Mouse (Mus musculus) spleen, postnatal 4 days (tissue): ENCODE measurements at regions not wholly inside any gene's neighbourhood (a gene's known extent, or its start where the extent isn't known, plus 50 kb on each side); places are given as distances from the start of the nearest gene placed in this dataset.

Experiments used
- DNase-seq, 2 experiments: peaks; one replicate each; pipeline ENCODE4 v3.0.0; 2022; ENCODE audit warnings: low spot score in 2 of 2

DNA sequence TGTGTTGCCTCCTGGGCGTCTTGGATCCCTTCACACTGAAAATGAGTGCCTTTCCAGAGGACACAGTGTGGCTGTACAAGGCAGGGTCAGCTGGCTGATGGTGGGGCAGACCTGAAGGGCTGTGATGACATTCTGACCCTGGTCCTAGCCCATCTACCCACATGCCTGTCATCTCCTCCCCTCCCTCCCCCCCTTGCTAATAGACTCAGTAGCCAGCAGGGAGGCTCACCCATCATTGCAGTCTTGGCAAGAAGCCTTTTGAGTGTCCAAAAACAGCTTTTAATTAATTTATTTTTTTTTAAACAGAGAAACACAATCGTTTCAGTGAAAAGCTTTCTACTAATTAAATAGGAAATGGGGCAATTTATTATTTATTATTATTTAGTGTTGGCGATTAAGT lies 67.0 kb upstream of the Ssx2ip start:
- DNase-seq: no peak

DNA sequence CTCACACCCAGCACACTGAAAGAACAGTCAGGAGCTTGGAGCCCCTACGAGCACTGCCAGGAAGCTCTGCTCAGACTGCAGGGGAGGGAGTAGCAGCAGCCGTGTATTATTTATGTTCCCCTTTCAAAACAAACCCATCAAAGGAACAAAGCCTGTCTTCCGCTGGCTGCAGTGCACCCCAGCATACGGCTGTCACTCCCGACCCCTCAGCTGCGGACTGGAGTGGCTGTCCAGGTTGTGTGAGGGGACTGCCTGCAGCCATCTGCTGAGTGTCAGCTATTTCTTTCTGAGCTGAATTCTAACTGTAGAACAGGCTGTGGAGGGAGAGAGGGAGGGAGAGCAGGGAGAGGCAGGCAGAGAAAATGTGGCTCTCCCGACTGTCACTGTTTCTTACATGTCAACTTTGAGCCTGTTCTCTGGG lies 66.6 kb upstream of the Ssx2ip start:
- no peak for DNase-seq

DNA sequence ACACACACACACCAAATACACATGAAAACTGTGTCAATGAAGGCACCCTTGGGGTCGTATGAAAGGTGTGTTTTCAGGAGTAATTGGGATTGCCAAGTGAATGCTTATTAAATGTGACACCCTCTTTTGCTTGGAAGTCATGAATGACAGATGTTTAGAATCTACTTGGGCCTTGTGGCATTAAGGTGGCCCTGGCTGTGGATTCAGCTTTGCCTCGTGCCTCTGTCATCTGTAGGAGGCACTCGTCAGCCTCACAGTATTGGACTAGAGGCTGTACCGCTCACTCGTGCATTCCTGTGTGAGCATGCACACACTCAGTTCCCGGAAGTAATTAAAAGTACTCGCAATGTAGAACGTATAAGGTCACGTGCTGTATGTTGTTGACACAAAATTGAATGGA lies 66.0 kb upstream of the Ssx2ip start:
- DNase-seq: no peak

DNA sequence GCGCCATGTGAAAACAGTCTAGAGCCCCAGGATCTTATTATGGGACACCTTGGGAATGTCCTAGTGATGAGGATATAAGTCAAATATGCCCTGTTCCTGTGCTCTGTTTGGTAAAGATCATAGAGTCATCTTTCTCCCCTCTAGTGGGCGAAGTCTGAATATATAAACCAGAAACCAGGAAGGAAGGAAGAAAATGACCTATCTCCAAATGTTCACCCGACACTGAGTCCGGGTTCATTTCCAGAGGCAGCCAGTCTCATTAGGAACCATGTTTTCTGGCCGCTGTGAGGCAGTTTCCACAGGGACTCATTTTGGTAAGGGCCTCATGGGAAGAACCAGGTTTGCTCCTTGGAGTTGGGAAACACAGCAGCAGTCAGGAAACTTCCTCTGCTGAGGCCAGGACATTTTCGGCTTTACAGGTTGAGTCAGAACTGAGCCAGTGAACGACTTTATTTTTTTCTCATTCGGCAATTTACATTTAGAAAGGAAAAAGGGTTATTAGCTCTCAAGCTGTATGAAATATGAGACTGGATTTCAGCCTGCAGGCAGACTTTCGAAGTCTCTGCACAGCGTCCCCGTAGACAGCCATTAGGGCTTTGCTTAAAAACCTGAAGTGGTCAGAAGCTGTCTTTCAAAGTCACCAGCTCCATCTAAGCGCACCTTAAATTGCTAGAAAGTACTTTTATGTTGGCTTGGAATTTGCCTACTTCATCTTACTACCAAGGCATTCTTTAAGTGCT lies 64.0 kb upstream of the Ssx2ip start:
- DNase-seq: no peak

DNA sequence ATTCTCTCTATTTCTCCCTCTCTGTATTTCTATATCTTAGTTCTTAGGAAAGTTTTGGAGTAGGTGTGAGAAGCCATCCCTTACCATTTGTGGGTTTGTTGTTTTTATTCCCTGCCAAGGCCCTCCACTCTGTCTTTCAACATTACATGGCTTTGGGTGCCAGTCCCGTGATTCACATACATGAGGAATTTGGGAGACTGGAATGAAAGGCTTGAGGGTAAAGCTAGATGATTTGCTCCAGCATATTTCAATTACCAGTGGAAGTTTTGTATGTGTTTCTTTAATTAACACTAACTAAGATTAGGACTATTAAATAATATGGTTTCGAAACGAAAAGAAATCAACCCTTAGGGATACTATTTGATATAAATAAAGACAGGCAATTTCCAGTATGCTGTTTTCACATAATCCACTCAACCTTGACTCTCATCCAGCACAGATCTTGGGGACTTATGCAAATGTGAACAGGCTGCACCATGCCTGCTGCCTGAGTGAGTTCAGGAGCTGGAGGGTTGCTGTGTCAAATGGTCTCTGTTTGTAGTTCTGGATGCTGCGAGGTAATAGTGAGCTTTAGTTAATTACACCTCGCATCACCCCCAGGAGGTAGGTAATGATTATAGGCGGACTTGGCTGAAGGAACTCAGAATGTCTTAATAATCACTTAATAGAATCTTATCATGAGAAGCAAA lies 62.6 kb upstream of the Ssx2ip start:
- DNase-seq: no peak

DNA sequence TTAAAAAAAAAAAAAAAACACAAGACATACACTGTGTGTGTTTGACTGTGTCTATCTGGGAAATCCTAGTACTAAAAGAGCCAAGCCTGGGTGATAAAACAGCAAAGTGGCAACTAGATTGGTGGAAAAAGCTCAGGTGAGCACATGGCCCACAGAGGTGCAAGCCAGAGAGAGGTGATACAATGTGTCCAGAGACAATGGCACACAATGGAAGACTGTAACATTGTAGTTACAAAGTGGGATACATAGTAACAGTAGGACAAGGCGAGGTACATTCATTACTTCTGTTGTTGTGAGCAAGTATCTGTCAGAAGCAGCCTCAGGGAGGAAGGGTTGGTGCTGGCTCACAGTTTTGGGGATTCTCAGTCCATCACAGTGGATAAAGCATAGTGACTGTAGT lies 61.7 kb upstream of the Ssx2ip start:
- no peak for DNase-seq

DNA sequence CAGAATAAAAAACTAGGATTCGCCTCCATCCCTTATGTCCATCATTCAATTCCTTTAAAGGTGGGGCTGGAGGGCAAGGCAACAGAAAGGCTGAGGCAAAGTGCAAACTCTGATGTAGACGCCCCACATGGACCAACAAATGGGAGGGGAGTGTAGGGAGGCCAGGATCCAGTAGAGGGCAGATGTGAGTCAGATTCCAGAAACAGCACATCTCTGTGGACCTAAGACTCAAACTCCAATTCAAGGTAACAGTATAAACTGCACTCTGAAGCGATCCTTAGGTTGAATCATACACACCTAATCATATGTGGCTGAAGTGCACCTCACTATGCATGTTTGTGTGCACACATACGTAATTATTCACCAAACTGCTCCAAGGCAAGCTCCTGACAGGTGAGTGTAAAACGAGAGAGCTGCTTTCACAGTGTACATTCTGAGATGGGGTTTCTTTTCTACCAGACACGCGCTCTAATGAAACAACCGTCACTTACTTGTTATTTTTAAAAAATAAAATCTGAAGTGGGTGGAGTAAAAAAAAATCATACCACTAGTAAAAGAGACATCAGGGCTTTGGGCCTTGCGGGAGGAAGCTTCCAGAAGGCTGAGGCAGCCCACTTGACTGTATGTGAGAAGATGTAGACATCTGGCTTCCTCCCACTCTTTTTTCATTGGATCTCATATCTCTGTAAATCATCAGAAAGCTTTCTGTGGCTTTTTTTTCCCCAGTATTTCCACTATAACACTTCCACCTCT lies 60.6 kb upstream of the Ssx2ip start:
- DNase-seq: peak; percentile 38 to 75

DNA sequence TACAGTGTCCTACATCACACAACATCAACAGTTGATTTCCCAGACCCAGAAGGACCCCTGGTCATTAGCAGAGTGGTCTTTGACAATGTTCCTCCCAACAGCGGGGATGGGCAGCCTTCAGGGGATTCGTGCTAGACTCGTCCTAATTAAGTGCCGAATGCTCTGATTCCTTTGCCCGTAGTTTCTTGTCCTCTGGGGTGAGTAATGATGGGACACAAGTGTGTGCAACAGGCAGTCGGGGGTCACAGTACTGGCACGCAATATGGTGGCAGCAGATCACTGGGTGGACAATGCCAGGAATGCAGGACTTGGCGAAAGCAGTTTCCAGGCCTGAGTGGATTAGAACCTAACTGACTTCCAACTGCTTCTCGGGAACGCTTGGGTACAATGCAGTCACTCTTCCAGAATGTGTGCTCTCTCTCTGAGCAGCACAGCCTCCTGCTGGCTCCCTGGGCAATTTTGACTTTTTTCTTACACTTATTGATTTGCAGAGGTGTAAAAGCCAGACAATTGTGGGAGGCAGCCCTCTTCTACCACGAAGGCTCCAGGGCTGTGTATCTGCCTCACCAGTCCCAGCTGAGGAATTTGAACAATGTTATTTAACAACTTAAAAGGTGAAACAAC lies 59.9 kb upstream of the Ssx2ip start:
- DNase-seq: no peak

DNA sequence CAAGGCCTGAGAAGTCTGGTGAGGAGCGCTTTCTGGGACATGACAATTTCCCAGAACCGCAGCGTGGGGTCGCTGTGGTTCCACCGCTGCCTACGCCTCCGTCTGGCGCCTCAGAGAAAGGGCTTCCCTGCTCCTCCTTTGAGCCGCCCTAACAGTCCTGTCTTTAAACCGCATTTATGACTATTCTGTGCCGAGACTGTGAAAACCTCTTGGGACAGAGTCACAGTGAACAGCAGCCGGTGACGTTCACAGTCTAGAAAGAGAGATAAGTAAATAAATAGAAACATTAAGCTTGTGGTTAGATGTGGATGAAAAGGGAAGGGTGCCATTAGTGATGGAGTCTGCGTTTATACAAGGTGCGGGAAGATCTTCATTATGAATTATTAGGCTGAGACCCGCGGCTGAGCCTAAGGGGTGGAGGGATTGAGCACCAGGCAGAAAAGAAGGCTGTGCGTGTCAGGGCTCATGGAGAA lies 59.1 kb upstream of the Ssx2ip start:
- DNase-seq: peak; percentile 42 to 82

DNA sequence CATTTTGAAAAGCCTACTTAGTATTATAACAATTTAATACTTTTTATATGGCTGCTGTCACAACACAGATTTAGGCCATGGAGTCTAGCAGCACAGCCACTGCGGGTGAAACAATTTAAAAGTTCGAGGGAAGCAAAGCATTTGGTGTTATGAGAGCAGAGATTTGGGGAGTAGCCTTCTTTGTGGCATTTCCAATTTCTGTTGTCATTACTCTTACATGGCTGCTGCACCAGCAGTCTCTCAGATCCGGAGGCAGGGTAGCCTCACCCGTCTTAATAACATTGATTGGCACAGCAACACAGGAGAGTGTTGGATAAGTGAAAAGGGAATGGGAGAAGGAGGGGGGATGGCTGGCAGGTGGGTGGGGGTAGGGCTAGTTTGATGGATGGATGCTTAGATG lies 58.5 kb upstream of the Ssx2ip start:
- no peak for DNase-seq

DNA sequence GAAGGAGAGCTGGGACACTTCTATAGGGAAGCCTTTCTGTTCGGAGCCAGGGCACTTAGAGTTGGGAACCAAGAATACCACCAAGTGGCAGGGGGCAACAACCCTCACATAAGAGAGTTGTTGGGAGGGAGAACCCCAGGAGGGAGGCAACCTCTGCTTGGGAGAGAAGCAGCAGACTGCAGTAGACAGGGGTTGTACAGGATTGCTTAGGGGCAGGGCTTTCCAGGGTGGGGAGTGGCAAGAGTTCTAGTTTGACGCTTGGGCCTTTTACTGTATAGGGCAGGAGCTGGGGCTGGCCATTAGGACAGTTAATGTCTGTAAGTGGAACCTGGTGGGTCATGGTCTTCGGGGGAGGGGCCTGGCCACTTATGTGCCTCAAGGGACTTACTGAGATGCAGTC lies 57.1 kb upstream of the Ssx2ip start:
- no peak for DNase-seq

DNA sequence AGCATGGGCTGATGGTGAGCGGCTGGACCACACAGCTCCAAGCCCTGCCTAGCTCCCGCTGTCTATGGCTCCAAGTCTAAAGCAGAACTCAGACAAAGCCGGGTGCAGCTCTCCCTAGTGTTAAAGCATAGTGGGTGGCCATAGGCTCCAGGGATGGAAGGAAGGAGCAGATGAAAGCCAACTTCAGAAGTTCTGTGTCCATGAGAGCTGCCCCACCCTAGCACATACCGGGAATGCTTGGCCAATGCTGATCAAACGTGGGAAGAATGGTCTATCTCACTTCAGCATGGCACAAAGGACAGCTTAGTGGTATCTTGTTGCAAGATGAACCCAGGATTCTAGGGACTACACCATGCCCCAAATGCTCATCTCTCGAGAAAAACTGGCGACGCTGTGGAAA lies 55.5 kb upstream of the Ssx2ip start:
- DNase-seq: no peak

DNA sequence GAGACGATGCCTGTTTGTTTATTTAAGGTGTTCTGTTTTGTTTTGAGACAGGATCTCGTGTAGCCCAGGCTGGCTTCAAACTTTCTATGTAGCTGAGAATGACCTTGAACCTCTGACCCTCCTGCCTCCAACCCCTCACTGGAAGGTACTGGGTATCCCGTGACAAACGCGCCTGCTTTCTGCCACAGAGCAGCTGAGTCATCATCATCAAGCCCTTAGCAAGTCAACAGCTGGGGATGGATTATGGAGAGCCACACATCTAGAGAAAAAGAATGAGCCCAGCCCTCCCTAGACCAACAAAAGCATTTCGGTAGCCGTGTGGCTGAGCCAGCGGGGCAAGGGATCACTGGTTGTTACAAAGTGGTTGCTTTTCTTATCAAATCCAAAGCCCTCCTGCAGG lies 55.0 kb upstream of the Ssx2ip start:
- DNase-seq: no peak

DNA sequence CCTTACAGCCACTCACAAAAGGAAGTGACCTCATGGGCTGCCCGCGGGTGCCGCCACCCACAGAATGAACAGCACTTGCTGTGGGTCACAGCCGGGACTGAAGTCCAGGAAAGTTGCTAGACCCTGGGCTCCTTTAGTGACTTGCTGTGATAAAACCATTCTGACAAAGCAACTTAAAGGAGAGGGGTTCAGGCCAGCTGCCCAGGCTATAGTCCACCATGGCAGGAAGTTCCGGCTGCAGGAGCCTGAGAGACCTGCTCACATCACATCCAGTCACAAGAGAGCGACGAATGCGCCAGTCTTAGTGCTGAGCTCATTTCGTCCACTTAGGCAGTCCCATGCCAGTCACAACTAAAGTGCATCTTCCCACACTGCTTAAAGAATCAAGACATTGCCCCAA lies 54.3 kb upstream of the Ssx2ip start:
- no peak for DNase-seq

DNA sequence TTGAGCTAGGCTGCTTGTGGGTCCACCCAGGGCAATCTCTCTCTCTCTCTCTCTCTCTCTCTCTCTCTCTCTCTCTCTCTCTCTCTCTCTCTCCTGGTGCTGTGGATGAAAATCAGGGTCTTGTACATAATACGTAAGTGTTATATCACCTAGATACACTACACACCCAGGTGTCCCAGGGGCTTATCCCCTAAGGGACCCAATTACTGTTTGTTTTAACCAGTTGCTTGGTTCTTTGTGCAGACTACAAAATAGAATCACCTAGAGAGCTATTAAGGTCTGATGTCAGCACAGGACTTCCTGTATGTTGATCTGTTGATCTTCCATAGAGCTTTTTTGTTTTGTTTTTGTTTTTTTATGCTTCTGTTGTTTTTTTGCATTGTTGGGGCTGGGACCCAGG lies 53.0 kb upstream of the Ssx2ip start:
- no peak for DNase-seq

DNA sequence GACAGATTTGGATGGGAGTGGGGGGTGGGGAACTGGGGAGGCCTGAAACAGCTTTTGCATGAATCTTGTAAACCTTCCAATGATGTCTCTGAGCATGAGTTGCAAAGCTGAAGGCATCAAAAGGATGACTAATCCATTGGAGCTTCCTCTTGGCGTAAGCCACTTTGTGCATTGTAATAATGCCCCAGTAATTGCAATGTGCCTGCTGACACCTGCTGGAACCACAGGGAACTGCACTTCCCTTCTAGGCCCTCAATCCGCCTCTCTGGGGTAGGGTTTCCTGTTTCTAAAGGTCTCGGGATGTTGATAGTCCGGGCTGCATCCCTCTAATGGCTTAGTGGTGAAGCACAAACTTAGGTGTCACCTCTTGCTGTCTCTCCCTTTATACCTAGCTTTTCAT lies 52.3 kb upstream of the Ssx2ip start:
- peak; percentile 47 to 76 for DNase-seq

DNA sequence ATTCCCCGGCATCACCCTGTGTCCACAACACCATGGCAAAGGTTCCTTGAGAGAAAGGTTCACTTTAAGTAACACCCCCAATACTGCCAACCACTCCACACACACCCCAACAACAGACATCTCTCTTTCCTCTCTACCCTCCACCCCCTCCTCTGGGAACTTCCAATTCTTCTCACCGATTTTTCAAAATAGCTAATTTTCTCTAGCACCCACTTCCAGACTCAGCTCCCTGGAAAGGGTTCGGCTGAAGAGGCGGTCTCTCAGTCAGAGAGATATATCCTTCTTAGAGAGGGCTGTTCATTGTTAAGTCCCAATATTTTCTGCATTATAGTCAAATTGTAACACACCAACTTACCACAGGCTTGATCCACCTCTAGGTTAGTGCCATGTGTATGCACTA lies 50.5 kb upstream of the Ssx2ip start:
- no peak for DNase-seq
